Mouse (Mus musculus) T-helper 17 cell (primary cell): ENCODE results near the gene Dip2b.

Source experiments
- in situ Hi-C, 2 experiments: fragments of 300-600 bp; cut with MboI, MseI; formaldehyde crosslinking; loops; 1 replicate in 1 of 2; 2 replicates in 1 of 2; pipeline ENCODE4 v1.15.1; 2025; ENCODE audit warnings: high pct_unique_total_duplicates in 2 of 2

Dip2b gene

GRCm38 (mm10) chr15:100081478-100081998 is 43.1 kb downstream of the Dip2b start:
- in situ Hi-C loops, result no loop called here

DNA sequence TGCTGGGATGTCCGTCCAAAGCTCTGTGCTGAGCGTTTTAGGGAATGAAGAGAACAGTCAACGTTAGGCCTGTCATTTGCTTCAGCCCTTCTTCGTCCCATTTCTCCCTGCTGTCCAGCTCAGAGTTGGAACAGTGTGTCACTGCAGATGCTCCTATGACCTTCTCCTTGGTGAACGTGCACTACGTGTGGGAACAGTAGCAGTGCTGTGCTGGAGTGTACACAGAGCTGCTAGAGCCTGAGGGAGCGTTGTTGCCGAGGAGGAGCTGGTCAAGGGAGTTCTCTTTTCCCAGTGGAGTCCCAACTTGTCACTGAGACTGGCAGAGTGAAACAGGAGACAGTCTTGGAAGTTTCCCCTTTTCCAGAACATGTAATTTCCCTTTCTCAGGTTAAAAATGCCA is 43.6 kb downstream of the Dip2b start:
- in situ Hi-C loops, result no loop called here

DNA sequence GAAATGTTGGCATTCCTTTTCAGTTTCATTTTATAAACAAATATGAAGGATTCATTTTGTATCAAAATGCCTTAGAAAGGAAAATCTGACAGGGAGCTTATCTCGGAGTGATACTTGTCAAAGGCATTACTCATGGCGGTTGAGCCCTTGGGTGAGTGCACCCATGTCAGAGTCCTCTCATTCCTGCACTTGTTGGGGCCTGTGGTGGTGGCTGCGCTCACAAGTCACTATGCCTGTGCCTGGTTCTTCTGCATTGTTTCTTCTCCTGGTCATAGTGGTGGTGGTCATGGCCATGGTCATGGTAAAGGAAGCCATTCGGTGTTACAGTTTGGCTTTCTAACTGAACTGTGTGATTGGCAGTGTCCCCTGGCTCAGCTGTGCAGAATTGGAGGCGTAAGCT is 44.3 kb downstream of the Dip2b start:
- in situ Hi-C loops, result no loop called here

DNA sequence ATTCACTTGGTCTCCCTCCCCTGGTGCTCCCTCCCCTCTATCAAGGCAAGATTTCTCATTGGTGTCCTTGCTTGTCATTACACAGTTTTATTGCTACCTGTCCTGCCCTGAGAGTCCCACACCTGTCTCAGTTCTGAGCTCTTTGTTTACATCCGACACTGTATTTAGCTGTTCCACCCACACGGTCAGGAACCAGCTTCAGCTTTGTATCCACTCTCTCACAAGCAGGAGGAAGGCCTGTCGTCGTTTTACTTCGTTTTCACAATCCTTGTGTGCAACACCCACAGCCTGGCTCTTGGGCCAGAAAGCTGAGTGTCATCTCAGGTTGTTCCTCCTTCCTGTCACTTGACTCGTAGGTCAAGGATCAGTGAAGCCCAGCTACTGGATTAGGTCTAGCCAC is 45.4 kb downstream of the Dip2b start:
- in situ Hi-C loops, result no loop called here

GRCm38 (mm10) chr15:100084882-100085281 is 46.4 kb downstream of the Dip2b start:
- in situ Hi-C loops, result no loop called here

DNA sequence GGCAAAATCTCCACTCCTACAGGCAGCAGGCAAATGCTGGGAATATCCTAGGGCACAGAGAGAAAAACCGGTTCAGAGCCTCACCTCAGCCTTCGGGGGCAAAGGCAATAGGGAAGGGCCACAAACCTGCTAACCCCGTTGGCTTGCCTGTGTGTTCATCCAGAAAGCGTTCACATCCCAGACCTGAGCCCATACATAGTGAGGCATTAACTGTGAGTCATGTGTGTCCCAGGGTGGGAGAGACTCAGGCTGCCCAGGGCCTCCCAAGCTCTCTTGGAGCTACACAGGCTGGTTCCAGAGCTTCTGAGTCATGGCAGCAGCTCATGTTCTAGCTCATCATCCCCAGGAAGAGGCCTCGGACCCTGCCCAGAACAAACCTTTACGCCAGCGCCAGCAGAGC is 49.6 kb downstream of the Dip2b start:
- in situ Hi-C loops, result no loop called here

- in situ Hi-C loops, result loop anchor here in 1 of 2 experiments (5.0 kb wide), 1 partner anchor 42 kb away; no protein-coding TSS in a partner anchor
These were observed 51.2 kb downstream of the Dip2b start for GRCm38 (mm10) chr15:100089645-100090053.

DNA sequence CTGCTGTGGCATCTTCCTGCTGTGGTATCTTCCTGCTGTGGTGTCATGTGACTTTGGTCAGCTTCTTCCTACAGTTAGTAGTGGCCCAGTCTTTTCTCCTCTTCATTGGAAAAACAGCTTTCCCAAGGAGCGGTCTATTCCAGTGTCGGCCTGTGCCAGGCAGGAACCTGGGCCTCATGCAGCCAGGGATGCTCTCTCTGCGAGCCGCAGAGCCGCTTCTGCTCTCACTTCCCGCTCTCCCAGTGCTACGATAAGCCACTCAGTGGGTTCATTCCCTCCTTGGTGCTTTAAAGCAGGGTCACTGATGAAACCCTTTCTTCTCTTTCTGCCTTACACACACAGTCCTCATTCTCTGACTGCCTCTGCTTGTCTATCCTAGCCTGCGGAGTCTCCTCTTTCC is 53.4 kb downstream of the Dip2b start:
- in situ Hi-C loops, result loop anchor here in 1 of 2 experiments (5.0 kb wide), 1 partner anchor 45 kb away; no protein-coding TSS in a partner anchor

- in situ Hi-C loops, result loop anchor here in 1 of 2 experiments (5.0 kb wide), 1 partner anchor 45 kb away; no protein-coding TSS in a partner anchor
These were observed 53.8 kb downstream of the Dip2b start for GRCm38 (mm10) chr15:100092258-100092657.

DNA sequence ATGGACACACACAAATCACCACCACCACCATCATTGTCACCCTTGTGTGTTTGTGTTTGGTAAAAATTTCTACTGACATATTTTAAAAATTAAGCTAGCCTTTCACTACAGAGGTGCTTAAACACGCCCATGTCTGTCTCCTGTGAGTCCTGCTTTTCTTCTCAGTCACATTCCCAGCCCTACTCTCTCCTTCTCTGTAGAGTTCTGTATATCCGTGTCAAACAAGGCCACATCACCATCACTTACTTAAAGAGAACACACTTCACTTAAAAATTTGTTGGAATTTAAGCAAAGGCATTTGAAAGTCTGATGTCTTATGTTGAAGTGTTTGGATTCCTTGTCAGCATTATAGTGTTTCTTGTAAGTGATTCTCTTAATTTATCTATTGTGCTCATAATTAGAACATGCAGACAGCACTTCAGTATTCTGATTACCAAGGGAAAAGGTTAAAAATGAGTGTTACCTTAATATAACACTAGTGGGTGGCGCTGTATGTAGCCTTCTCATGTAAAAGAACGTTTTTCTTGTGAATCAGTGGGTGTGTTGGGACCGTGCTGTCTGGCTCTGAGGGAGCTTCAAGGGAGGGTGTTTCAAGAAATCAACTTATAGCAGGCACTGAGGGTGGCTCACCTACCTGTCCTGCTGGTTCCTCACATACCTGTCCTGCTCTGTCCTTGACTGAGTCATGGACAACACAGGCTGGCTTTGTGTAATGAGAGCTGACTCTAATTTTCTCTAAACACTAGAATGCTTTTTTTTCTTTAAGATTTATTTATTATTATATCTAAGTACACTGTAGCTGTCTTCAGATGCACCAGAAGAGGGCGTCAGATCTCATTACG is 58.3 kb downstream of the Dip2b start:
- in situ Hi-C loops, result no loop called here

DNA sequence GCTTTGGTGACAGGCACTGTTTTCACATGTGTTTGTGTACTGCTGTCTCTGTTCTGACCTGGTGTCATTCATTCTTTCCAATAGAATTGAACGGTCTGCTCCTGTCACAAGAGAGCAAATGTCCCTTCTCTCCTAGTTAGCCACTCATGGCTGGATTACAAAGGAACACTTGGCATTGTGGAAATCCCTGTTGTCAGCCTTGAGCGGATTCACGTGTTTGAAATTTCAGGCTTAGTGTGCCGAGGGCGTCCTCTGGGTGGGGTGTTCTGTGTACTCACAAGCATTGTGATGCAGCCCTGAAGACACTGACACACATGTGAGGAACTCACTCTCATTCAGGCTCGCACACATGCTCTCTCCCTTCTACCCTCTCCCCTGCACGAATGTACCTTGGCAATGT is 61.9 kb downstream of the Dip2b start:
- in situ Hi-C loops, result no loop called here

DNA sequence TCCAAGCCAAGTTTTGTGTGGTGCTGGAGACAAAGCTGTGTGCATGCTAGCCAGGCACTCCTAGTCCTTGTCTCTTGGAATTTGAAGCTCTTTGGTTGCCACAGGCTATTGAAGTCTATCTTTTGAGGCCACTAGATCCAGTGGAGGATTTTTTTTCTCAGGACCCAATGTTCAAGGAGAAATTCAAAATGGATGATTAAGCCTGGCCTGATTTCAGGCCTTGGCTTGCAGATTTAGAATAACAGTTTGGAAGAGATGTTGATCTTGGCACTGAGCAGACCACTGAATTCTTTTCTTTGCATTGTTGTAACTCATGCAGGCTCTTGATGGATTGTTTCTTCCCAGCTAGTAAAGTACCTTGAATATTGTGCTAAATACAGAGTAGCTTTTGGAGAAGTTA is 62.7 kb downstream of the Dip2b start:
- in situ Hi-C loops, result no loop called here

DNA sequence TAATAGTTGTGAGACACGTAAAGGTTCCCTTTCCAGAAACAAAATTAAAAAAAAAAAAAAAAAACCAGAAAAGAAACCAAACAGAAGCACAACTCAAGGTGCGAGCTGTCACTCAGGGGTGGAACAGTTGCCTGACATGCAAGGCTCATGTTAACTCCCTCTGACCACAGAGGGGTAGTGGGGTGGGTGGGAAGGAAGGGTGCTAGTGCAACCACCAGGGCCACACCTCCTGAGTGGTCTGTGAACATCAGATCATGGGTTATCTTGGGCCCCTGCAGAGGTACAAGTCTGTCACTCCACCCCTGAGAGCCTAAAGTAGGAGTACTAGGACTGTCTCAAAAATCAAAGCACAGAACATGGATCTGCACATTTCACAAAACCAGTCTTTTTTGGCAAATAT is 65.7 kb downstream of the Dip2b start:
- in situ Hi-C loops, result no loop called here

GRCm38 (mm10) chr15:100108071-100108782 is 69.8 kb downstream of the Dip2b start:
- in situ Hi-C loops, result no loop called here

DNA sequence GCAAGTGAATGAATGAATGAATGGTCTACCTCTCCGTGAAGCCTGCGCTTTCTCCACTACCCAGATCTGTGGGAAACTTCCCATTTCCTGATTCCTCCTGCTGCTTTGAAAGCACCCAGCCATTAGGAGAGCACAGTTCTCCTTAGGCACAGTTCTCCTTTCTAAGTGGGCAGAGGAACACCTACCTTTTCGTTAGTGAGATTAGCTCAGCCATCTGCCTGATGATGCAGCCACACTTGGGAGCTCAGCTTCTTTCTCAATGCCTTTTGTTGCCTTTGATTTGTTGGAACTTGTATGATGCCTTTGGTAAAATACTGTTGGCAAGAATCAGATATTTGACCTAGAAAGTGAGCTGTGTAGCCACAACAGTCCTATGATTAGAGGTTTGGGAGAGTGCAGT is 71.5 kb downstream of the Dip2b start:
- in situ Hi-C loops, result no loop called here

- in situ Hi-C loops, result no loop called here
These were observed 73.4 kb downstream of the Dip2b start for GRCm38 (mm10) chr15:100111891-100112290.

- in situ Hi-C loops, result no loop called here
These were observed 74.0 kb downstream of the Dip2b start for GRCm38 (mm10) chr15:100112309-100112966.

DNA sequence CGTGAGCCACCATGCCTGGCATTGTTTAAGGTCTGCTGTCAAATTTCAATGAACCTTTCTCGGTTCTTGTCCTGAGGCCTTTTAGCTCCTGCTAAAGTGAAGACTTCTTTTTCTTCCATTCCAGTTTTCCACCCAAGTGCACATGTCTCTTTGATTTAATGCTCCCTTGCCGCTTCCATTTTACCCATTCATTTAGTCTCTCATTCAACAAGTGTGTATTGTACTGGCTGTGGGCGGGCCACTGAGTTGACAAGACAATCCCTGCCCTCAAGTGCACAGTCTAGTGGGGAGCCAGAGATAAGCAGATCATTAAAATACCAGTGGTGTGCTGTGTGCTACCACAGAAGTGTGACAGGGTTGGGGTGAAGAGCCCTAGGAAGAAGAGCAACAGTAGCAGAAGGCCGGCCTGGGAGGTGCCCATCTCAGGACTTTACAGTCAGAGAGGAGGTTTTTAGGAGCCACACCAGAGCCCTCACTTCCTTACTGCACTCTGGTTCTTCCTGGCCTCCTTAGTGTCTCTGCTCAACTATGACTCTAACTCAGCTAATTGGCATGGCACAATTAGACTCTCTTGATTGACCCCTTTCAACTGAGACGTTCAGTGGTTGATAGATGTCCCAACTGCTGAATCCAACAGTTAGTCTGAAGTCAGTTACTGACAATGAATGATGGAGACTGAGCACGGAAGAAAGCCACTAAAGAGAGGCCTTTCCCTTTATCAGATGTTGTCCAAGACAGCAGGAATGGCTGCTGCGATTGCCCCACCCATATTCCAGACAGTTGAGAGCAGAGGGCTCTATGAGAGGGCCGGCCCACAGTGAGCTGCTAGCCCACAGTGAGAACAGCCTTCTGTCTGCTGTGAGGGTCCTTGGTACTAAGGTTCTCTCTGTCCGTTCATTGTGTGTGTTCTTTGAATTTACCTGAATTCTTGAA is 75.1 kb downstream of the Dip2b start:
- in situ Hi-C loops, result no loop called here

GRCm38 (mm10) chr15:100115416-100115815 is 77.0 kb downstream of the Dip2b start:
- in situ Hi-C loops, result no loop called here

GRCm38 (mm10) chr15:100116325-100116724 is 77.9 kb downstream of the Dip2b start:
- in situ Hi-C loops, result no loop called here
